In genomic region chr1:125537776-125538175, GRCm38 (mm10) we compare ENCODE assay signal across 10 mouse cellular contexts.
"Had no signal": no experiment of that assay in that cellular context is flagged by ENCODE, and none has a peak within 500 bp of the region (broad histone marks: within the 10 kb centered on the region; RNA-seq: fewer than 3 reads in every experiment).

No protein-coding gene starts in this region.

- ATAC-seq: midbrain, embryonic 13.5 days had no signal

- H3K36me3 ChIP-seq: limb, embryonic 13.5 days; midbrain, embryonic 13.5 days; neural tube, embryonic 12.5 days had no signal

- H3K4me3 ChIP-seq: limb, embryonic 13.5 days; midbrain, embryonic 13.5 days; neural tube, embryonic 12.5 days had no signal

- DNase-seq: kidney, postnatal 25 days; left cerebral cortex, postnatal 4 days; lung, adult 18-20 months; spleen, adult 18-20 months; thymus, adult 2 months; thymus, postnatal 25 days had no signal

- H3K27ac ChIP-seq: limb, embryonic 13.5 days; liver, embryonic 14.5 days; midbrain, embryonic 13.5 days; neural tube, embryonic 12.5 days had no signal

- H3K27me3 ChIP-seq: limb, embryonic 13.5 days; midbrain, embryonic 13.5 days; neural tube, embryonic 12.5 days had no signal

- H3K9me3 ChIP-seq: limb, embryonic 13.5 days; midbrain, embryonic 13.5 days; neural tube, embryonic 12.5 days had no signal

- H3K4me2 ChIP-seq: limb, embryonic 13.5 days; midbrain, embryonic 13.5 days; neural tube, embryonic 12.5 days had no signal

- H3K9ac ChIP-seq: limb, embryonic 13.5 days; liver, embryonic 14.5 days; midbrain, embryonic 13.5 days; neural tube, embryonic 12.5 days had no signal

- H3K4me1 ChIP-seq: midbrain, embryonic 13.5 days; neural tube, embryonic 12.5 days had no signal
